Mouse (Mus musculus) liver, postnatal 0 days (tissue): Measurements from ENCODE around the gene Sptb.

Experiments used
- CTCF ChIP-seq: sonication (generic); IDR thresholded peaks from 2 replicates; pipeline ENCODE4 v1.5.1; 2016; ENCODE audit warnings: antibody characterized with exemption, low read depth
- EP300 ChIP-seq: IDR thresholded peaks from 2 replicates; pipeline ENCODE4 v1.6.1; 2016; ENCODE audit warnings: antibody characterized with exemption, low read depth, mild to moderate bottlenecking

GRCm38 (mm10) chr12:76533377-76534222, 176.7 kb downstream of the Sptb start:
- TF ChIP-seq CTCF, result no peak
- TF ChIP-seq EP300, result no peak
